Mouse (Mus musculus): ENCODE data around the gene Ube2g2.

GRCm38 (mm10) chr10:77643160-77643559, 21.1 kb downstream of the Ube2g2 start:
- no peak for TF ChIP-seq MYOD1 (IDR thresholded peaks at IDR 0.05; ENCODE audit: control insufficient read depth, insufficient read length, low read depth)
- TF ChIP-seq FOSL1 (IDR thresholded peaks at IDR 0.05; ENCODE audit: insufficient read depth, low read length, poor library complexity, severe bottlenecking), result no peak
- no peak for TF ChIP-seq CTCF (IDR thresholded peaks at IDR 0.05; ENCODE audit: control insufficient read depth, insufficient read depth, insufficient read length)
